Mouse (Mus musculus) embryonic stem cell, embryonic (primary cell): ENCODE results near the gene Lamtor1.

Experiments
- CTCF ChIA-PET, 4 experiments: fragments of 300-600 bp in 2 of 4; fragments of 350-600 bp in 2 of 4; sonication (Branson Sonifier 250); formaldehyde crosslinking; loops; one replicate each; lab custom pipeline; 2022; ENCODE audit warnings: inconsistent platforms in 2 of 4; lab: Charles Lee
- POLR2A ChIA-PET, 4 experiments: fragments of 300-600 bp in 2 of 4; fragments of 350-600 bp in 2 of 4; sonication (Branson Sonifier 250); formaldehyde crosslinking; loops; one replicate each; lab custom pipeline; 2022; ENCODE audit warnings: antibody characterized with exemption in 4 of 4, inconsistent platforms in 1 of 4; lab: Charles Lee

Lamtor1 gene

GRCm38 (mm10) chr7:101956481-101956880, 50.8 kb downstream of the Lamtor1 start:
- CTCF ChIA-PET: interaction anchor here in 3 of 4 experiments (0.6 to 1.1 kb wide), 4 partner anchors 12 to 159 kb away, joined by 3 to 5 read pairs (median 4); no protein-coding TSS in a partner anchor

GRCm38 (mm10) chr7:101956911-101957310, 51.2 kb downstream of the Lamtor1 start:
- CTCF ChIA-PET: interaction anchor here in 3 of 4 experiments (0.6 to 1.1 kb wide), 5 partner anchors 11 to 385 kb away, joined by 3 to 5 read pairs (median 4); no protein-coding TSS in a partner anchor

More at GRCm38 (mm10) chr7:101956481-101956880, 50.8 kb downstream of the Lamtor1 start:
- POLR2A ChIA-PET: interaction anchor here in 1 of 4 experiments (0.5 to 2.5 kb wide), 3 partner anchors 13 to 51 kb away, joined by 3 to 9 read pairs (median 4); no protein-coding TSS in a partner anchor

GRCm38 (mm10) chr7:101962829-101963228, 57.1 kb downstream of the Lamtor1 start:
- POLR2A ChIA-PET: interaction anchor here in 1 of 4 experiments (1.2 kb wide), 1 partner anchor 36 kb away, joined by 4 read pairs; no protein-coding TSS in a partner anchor
- CTCF ChIA-PET: interaction anchor here in 1 of 4 experiments (0.6 kb wide), 1 partner anchor 9 kb away, joined by 7 read pairs; no protein-coding TSS in a partner anchor

More at GRCm38 (mm10) chr7:101956911-101957310, 51.2 kb downstream of the Lamtor1 start:
- POLR2A ChIA-PET: interaction anchor here in 1 of 4 experiments (0.5 to 2.5 kb wide), 2 partner anchors 13 to 51 kb away, joined by 4 to 9 read pairs; no protein-coding TSS in a partner anchor

- ChIA-PET POLR2A (no interaction called here), CTCF (no interaction called here)
These were observed 57.9 kb downstream of the Lamtor1 start for GRCm38 (mm10) chr7:101963621-101964020.

DNA sequence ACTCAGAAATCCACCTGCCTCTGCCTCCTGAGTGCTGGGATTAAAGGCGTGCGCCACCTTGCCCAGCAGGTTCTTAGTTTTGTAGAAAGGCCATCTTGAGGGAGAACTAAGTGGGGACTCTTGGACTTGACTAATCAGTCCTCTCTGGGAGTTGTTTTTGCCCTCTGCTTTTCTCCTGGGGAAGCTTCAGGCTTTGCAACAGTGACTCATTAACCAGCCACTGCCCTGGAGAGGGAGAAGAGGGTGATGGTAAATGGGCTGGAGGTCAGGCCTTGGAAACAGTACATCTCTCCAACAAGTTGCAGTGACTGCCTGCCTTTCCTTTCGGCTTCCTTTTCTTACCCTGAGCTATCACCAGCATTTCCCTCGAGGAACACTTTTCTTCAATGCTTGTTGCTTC, 58.8 kb downstream of the Lamtor1 start:
- ChIA-PET CTCF (no interaction called here), POLR2A (interaction anchor here in 1 of 4 experiments (0.7 to 1.2 kb wide), 3 partner anchors 9 to 100 kb away, joined by 3 to 7 read pairs (median 4); partner anchors contain the start of genes Rnf121, Xndc1 and Xntrpc)

DNA sequence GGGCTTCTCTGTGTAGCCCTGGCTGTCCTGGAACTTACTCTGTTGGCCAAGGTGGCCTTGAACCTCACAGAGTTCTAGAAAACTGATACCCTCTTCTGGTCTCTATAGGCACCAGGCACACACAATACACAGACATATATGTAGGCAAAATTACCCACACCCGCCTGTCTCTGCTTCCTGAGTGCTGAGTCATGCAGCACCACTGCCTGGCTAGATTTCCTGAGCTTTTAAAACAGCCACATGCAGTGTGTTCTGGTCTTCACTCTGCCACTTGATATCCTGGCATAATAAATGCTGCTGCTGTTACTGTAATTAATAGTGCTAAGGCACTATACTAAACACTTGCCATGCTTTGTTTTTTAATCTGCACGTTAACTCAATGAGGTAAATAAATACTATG, 59.9 kb downstream of the Lamtor1 start:
- POLR2A ChIA-PET: interaction anchor here (0.6 to 1.3 kb wide), 12 partner anchors 8 to 602 kb away, joined by 3 to 9 read pairs (median 4); partner anchors contain the start of genes Rnf121 (in 1 of the 4), Xndc1 (in 1 of the 4) and Xntrpc (in 1 of the 4)
- CTCF ChIA-PET: interaction anchor here in 1 of 4 experiments (0.6 to 0.7 kb wide), 2 partner anchors 11 to 15 kb away, joined by 3 to 4 read pairs; no protein-coding TSS in a partner anchor

GRCm38 (mm10) chr7:101967256-101967655, 61.6 kb downstream of the Lamtor1 start:
- ChIA-PET POLR2A (interaction anchor here in 1 of 4 experiments (2.2 kb wide), 1 partner anchor 41 kb away, joined by 4 read pairs; no protein-coding TSS in a partner anchor), CTCF (no interaction called here)

GRCm38 (mm10) chr7:101968751-101969150, 63.0 kb downstream of the Lamtor1 start:
- CTCF ChIA-PET: interaction anchor here in 1 of 4 experiments (0.9 to 1.5 kb wide), 3 partner anchors 30 to 151 kb away, joined by 3 to 6 read pairs (median 3); partner anchors contain the start of gene Phox2a
- POLR2A ChIA-PET: interaction anchor here in 3 of 4 experiments (0.6 to 2.8 kb wide), 14 partner anchors 8 to 139 kb away, joined by 3 to 9 read pairs (median 4); no protein-coding TSS in a partner anchor

DNA sequence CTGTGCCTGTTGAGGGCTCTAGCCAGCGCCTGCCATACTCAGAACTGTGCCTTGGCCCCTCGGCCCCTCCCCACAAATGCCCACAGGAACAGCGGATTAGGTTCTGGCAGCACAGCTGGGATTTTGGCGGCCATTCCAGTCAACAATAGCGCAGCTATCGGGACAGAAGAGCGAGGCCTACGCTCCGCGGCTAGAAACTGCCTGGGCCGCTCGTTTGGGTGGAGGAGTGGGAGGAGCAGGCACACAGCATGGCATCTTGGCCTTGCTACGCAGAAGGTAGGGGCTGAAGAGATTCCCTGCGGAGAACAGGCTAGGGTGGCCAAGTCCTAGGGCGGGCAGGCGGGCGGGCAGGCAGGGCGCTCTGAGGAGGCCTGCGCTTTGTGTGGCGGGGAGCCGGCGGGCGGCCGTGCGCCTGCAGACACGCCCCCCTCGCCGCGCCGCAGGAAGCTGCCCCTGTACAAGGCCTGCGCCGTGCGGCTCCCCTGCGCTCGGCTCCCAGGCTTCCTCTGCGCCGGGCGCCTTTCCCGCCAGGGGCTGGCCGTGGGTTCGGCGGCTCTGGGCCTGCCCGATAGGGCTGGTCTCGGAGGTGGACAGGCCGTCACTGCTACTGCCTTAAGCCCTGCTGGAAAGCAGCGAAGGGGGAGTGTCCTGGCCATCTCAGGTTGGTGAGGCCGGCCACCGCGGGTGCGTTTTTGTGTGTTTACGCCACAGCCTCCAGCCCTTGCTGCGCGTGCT, 64.2 kb downstream of the Lamtor1 start:
- CTCF ChIA-PET: interaction anchor here in 3 of 4 experiments (0.6 to 1.5 kb wide), 6 partner anchors 29 to 303 kb away, joined by 3 to 5 read pairs (median 4); no protein-coding TSS in a partner anchor

GRCm38 (mm10) chr7:101970429-101970775, 64.7 kb downstream of the Lamtor1 start:
- POLR2A ChIA-PET: interaction anchor here in 3 of 4 experiments (0.6 to 2.8 kb wide), 27 partner anchors 9 to 967 kb away, joined by 3 to 9 read pairs (median 3); partner anchors contain the start of genes Clpb (in 1 of the 3), Phox2a (in 1 of the 3), Rnf121 (in 1 of the 3) and Xndc1 (in 1 of the 3)
- CTCF ChIA-PET: interaction anchor here in 3 of 4 experiments (0.6 to 1.5 kb wide), 6 partner anchors 28 to 304 kb away, joined by 3 to 5 read pairs (median 4); no protein-coding TSS in a partner anchor

More for the DNA sequence above, 64.2 kb downstream of the Lamtor1 start:
- POLR2A ChIA-PET: interaction anchor here in 3 of 4 experiments (0.5 to 2.8 kb wide), 26 partner anchors 9 to 966 kb away, joined by 3 to 9 read pairs (median 4); partner anchors contain the start of genes Clpb (in 1 of the 3), Rnf121 (in 1 of the 3), Xndc1 (in 1 of the 3) and Xntrpc (in 1 of the 3)

- POLR2A ChIA-PET: interaction anchor here in 3 of 4 experiments (0.6 to 2.8 kb wide), 18 partner anchors 10 to 967 kb away, joined by 3 to 9 read pairs (median 3); partner anchors contain the start of genes Clpb (in 1 of the 3), Phox2a (in 1 of the 3), Rnf121 (in 1 of the 3) and Xndc1 (in 1 of the 3)
- CTCF ChIA-PET: interaction anchor here in 3 of 4 experiments (0.6 to 1.5 kb wide), 3 partner anchors 28 to 119 kb away, joined by 3 to 5 read pairs (median 4); no protein-coding TSS in a partner anchor
These were observed 65.2 kb downstream of the Lamtor1 start for GRCm38 (mm10) chr7:101970821-101971461.

DNA sequence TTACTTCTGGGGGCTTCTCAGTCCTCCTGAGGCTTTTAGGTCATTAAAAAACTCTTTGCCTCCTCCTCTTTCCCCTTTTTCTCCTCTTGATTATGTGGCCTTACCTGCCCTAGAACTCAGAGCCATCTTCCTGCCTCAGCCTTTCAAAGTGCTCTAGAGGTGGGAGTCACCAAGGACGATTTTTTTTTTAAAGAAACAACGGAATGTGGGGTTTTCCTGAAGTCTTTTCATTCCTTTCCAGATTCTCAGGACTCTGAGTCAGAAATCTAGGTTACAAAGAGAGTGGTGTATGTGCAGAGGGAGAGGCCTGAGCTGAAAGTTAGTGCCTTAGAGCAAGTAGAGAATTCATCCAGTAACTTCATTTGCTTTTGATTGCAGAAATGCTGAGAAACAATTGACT, 66.0 kb downstream of the Lamtor1 start:
- POLR2A ChIA-PET: interaction anchor here in 2 of 4 experiments (0.6 to 1.3 kb wide), 4 partner anchors 12 to 473 kb away, joined by 3 read pairs; partner anchors contain the start of gene Phox2a (in 1 of the 2)

DNA sequence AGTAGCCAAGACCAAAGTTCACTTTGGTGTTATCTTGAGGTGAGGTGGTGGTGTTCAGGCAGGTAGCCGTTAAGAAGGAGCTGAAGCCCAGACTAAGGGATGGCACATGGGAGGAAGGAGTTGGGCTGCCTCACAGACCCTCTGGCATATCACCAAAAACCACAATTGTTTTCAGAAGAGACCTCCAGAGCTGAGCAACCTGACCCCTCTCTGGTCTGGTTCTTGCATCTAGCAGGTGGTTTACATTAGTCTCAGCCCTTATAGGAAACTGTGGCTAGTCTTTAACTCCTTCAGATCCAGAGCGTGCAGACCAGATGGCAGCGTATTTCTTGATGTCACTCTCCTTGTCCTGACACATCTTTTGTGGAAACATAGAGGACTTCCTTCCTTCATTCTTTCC, 68.0 kb downstream of the Lamtor1 start:
- ChIA-PET POLR2A (interaction anchor here in 2 of 4 experiments (0.6 to 1.1 kb wide), 5 partner anchors 9 to 73 kb away, joined by 3 to 5 read pairs (median 4); no protein-coding TSS in a partner anchor), CTCF (interaction anchor here in 1 of 4 experiments (1.6 kb wide), 1 partner anchor 25 kb away, joined by 4 read pairs; no protein-coding TSS in a partner anchor)

More for the DNA sequence above, 66.0 kb downstream of the Lamtor1 start:
- CTCF ChIA-PET: interaction anchor here in 1 of 4 experiments (0.7 kb wide), 1 partner anchor 468 kb away, joined by 3 read pairs; no protein-coding TSS in a partner anchor

- POLR2A ChIA-PET: interaction anchor here in 2 of 4 experiments (0.8 to 1.7 kb wide), 4 partner anchors 9 to 22 kb away, joined by 3 to 4 read pairs (median 4); no protein-coding TSS in a partner anchor
- CTCF ChIA-PET: interaction anchor here in 1 of 4 experiments (1.6 kb wide), 1 partner anchor 24 kb away, joined by 4 read pairs; no protein-coding TSS in a partner anchor
These were observed 68.8 kb downstream of the Lamtor1 start for GRCm38 (mm10) chr7:101974505-101974904.
